23 mouse cellular contexts compared by ENCODE assay signal in genomic region chr17:47626031-47626430, GRCm38 (mm10). TPM values are rescaled to one million over a fixed set of nuclear protein-coding genes. Genes with fewer than 3 reads are reported as not detected.
A peak's percentile ranks its signal among the peaks of the same experiment; 100 is the strongest.
DNase-seq lines count a peak whose midpoint lies in the region; TF ChIP-seq lines count a peak whose summit lies in the region.
"Had no signal": no experiment of that assay in that cellular context is flagged by ENCODE, and none has a peak within 500 bp of the region (broad histone marks: within the 10 kb centered on the region; RNA-seq: fewer than 3 reads in every experiment).

No protein-coding gene starts in this region.

- no peak for TF ChIP-seq CTCF in lung, adult 2 months (IDR thresholded peaks at IDR 0.05; ENCODE audit: insufficient read depth, low read length)

- TF ChIP-seq POLR2A in lung, adult 2 months (IDR thresholded peaks at IDR 0.05; ENCODE audit: borderline replicate concordance, extremely low read depth, low read depth, low read length) = no peak

- DNase-seq in heart, adult 11 months = peak; percentile 7
- no peak for DNase-seq in heart, adult 9 months (ENCODE audit: low spot score in 2 of 2)
- peak; percentile 61 for DNase-seq in lung, postnatal 10 days
- no peak for DNase-seq in lung, adult 2 months
- peak; percentile 17 for DNase-seq in lung, postnatal 25 days (ENCODE audit: low spot score)
- peak; percentile 22 for DNase-seq in lung, postnatal 36 days
- no peak for DNase-seq in left cerebral cortex, adult 18-20 months (ENCODE audit: low spot score in 2 of 2)
- no peak for DNase-seq in layer of hippocampus, adult 11-12 months (ENCODE audit: low spot score)
- DNase-seq: adrenal gland, adult 2 months; adrenal gland, postnatal 10 days; adrenal gland, postnatal 25 days; cerebellum, adult 11 months; cerebellum, adult 18-20 months; cerebellum, adult 8-10 months; cerebellum, adult 9-11 months; cerebellum, postnatal 14 days; cerebellum, postnatal 36 days; embryo, embryonic 11 days had no signal

- 79% methylated on average over 5 of the region's 5 CpGs for WGBS in lung, adult 2 months

- no peak overlapping the region for H3K4me3 ChIP-seq in lung, adult 2 months (replicated peaks; ENCODE audit: extremely low read depth, low read depth, low read length)
- H3K4me3 ChIP-seq: embryonic facial prominence, embryonic 13.5 days; embryonic facial prominence, embryonic 15.5 days; erythroblast, embryonic 14.5 days; forebrain, embryonic 10.5 days; forebrain, embryonic 12.5 days had no signal

- peaks cover 7% of the 10 kb centered on the region; the same call in 1 of the 2 replicates for H3K4me1 ChIP-seq in lung, adult 2 months (ENCODE audit: control insufficient read depth, insufficient read depth, low read length)

RNA-seq across cellular contexts. Expression of gene Usp49, which starts 4.5 kb away (rescaled TPM):
- polyA plus RNA-seq in lung, adult 2 months (2012; rRNA removed) = 6.4 and 6.7 TPM in 2 replicates
- total RNA-seq in left cerebral cortex, adult 18-20 months (2021) = 10 to 100 TPM in 1 of 2 experiments, 1 to 10 TPM in 1; 8.0 to 11.3 TPM

RNA-seq across cellular contexts. Expression of gene Gm20517, which starts 14.6 kb away (rescaled TPM):
- polyA plus RNA-seq in lung, adult 2 months (2012; rRNA removed) = 0.45 and 0.52 TPM in 2 replicates
- total RNA-seq in left cerebral cortex, adult 18-20 months (2021) = 1 to 10 TPM; 3.3 to 8.3 TPM

RNA-seq across cellular contexts. Expression of gene Med20, which starts 14.6 kb away (rescaled TPM):
- 20.0 and 27.3 TPM in 2 replicates for polyA plus RNA-seq in lung, adult 2 months (2012; rRNA removed)
- total RNA-seq in left cerebral cortex, adult 18-20 months (2021) = 10 to 100 TPM; 33.0 to 33.5 TPM

RNA-seq across cellular contexts. Expression of gene Bysl, which starts 14.7 kb away (rescaled TPM):
- 7.4 and 9.8 TPM in 2 replicates for polyA plus RNA-seq in lung, adult 2 months (2012; rRNA removed)
- 10 to 100 TPM; 18.3 to 18.7 TPM for total RNA-seq in left cerebral cortex, adult 18-20 months (2021)

Comparison
In these comparisons a context has a peak if more than half of its experiments do, and no peak if none do; other contexts are left out.
1. DNase-seq: peak in heart, adult 11 months (single experiment), lung, postnatal 10 days (single experiment), lung, postnatal 25 days (single experiment) and lung, postnatal 36 days (single experiment); none in heart, adult 9 months (0 of 2), lung, adult 2 months (single experiment), left cerebral cortex, adult 18-20 months (0 of 2) and layer of hippocampus, adult 11-12 months (single experiment).